Mouse (Mus musculus): ENCODE results near the gene Dnajc25. TPM values are rescaled to one million over a fixed set of nuclear protein-coding genes. Genes with fewer than 3 reads are reported as not detected.

Dnajc25 gene
- total RNA-seq, 1 experiment from 2014 or later, result 16.1 TPM

Other genes starting within 250 kb of the Dnajc25 start
- gene Olfr267, start 207.3 kb upstream of the Dnajc25 start, total RNA-seq (2021), result 0.29 and 0.52 TPM in 2 replicates
- gene Ecpas, start 82.3 kb upstream of the Dnajc25 start, total RNA-seq (2021), result 174 and 181 TPM in 2 replicates
- gene Zkscan16, start 51.4 kb upstream of the Dnajc25 start, total RNA-seq (2021), result 1.4 and 5.2 TPM in 2 replicates
- gene Ptgr1, start 7.9 kb upstream of the Dnajc25 start, total RNA-seq (2021), result 16.9 and 25.6 TPM in 2 replicates
- 3.6 and 4.5 TPM in 2 replicates for gene Gm20503, start 8.1 kb downstream of the Dnajc25 start, total RNA-seq (2021)
- gene Gng10, start 40.0 kb downstream of the Dnajc25 start, total RNA-seq (2021), result 25.4 and 26.8 TPM in 2 replicates
- 0.15 TPM in 1 of 2 replicates, not detected in the other for gene AI481877, start 143.9 kb downstream of the Dnajc25 start, total RNA-seq (2021)
- 40.6 and 42.7 TPM in 2 replicates for gene Ugcg, start 194.2 kb downstream of the Dnajc25 start, total RNA-seq (2021)

All from adrenal gland, postnatal 25 days (tissue).